Mouse (Mus musculus) midbrain, embryonic 14.5 days (tissue): ENCODE results near the gene Cdkal1. TPM values are rescaled to one million over a fixed set of nuclear protein-coding genes. Genes with fewer than 3 reads are reported as not detected.
A peak's percentile ranks its signal among the peaks of the same experiment; 100 is the strongest.

Source experiments
- ATAC-seq: fragments of 200-750 bp; cut with Nextera tagmentation; 2 replicates; pipeline ENCODE4 v1.8.0; 2017; ENCODE audit warnings: moderate number of reproducible peaks, moderate library complexity; ENCODE audit not compliant: low FRiP score, low TSS enrichment
- DNase-seq: peaks from one replicate; pipeline ENCODE4 v3.0.0-alpha.2; 2015
- H3K27ac ChIP-seq: fragments of 300-500 bp; sonication (generic); replicated peaks from 2 replicates; pipeline ENCODE4 v1.5.1; 2014; ENCODE audit warnings: mild to moderate bottlenecking, low read depth, low read length, moderate library complexity
- H3K27me3 ChIP-seq: fragments of 300-500 bp; sonication (generic); 2 replicates; pipeline ENCODE4 v1.6.1; 2014; ENCODE audit warnings: low read length, control low read depth, mixed read lengths; ENCODE audit not compliant: control insufficient read depth, insufficient read depth
- H3K36me3 ChIP-seq: fragments of 300-500 bp; sonication (generic); 2 replicates; pipeline ENCODE4 v1.6.1; 2014; ENCODE audit warnings: low read length, control low read depth; ENCODE audit not compliant: control insufficient read depth, insufficient read depth
- H3K4me1 ChIP-seq: fragments of 300-500 bp; sonication (generic); 2 replicates; pipeline ENCODE4 v1.6.1; 2014; ENCODE audit warnings: mild to moderate bottlenecking, antibody characterized with exemption, low read length, control low read depth; ENCODE audit not compliant: control insufficient read depth, insufficient read depth
- H3K4me2 ChIP-seq: fragments of 300-500 bp; sonication (generic); 2 replicates; pipeline ENCODE4 v1.6.1; 2014; ENCODE audit warnings: mild to moderate bottlenecking, low read length, moderate library complexity
- H3K4me3 ChIP-seq: fragments of 300-500 bp; sonication (generic); replicated peaks from 2 replicates; pipeline ENCODE4 v1.5.1; 2014; ENCODE audit warnings: low read depth, low read length
- H3K9ac ChIP-seq: fragments of 300-500 bp; sonication (generic); replicated peaks from 2 replicates; pipeline ENCODE4 v1.6.1; 2014; ENCODE audit warnings: mild to moderate bottlenecking, low read length, moderate library complexity
- H3K9me3 ChIP-seq: fragments of 300-500 bp; sonication (generic); 2 replicates; pipeline ENCODE4 v1.6.1; 2016; ENCODE audit warnings: low read length, control low read depth, mixed read lengths; ENCODE audit not compliant: control insufficient read depth
- WGBS: fragments of 180-500 bp; shearing (Covaris S2); extraction: QIAGEN DNeasy Blood & Tissue Kit; methylation state at CpG from one replicate; pipeline ENCODE4 v1.1.7; 2014; 5-methylcytosine and 5-hydroxymethylcytosine counted together
- polyA plus RNA-seq: library from polyadenylated mRNA; unstranded; fragments of >200 nt; fragmentation: Nextera tagmentation; extraction: Ambion mirVana; gene quantifications from 2 replicates; pipeline ENCODE4 v1.2.1, GENCODE M21; 2014

The Cdkal1 gene
- polyA plus RNA-seq, 1 experiment from 2014 or later, result 23.5 TPM

DNA sequence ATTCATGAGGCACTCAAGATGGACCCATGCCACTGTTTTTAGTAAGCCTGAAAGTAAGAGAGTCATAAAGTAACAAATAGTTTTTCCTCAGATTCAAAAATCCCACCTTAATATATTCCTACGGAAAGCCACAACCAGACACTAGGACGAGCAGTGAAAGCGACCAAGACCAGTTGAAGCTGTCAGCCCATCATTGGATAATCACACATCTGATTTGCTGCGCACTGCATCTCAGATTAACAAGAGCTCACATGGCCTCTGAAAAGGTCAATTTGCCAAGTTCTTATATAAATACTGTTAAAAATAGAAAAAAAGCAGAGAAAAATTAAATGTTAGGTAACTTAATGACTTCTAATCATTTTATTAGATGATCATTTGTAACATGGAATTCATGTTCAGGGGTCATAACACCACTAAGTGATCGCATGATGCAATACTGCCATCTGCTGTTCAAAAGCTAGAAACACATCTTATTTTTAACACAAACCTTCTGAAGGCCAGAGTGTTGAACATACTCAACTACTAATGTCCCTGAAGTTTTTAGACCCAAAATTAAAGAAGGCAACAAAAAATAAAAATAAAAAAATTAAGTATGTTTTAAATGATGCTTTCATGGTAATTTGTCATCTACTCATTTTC, 16.9 kb downstream of the Cdkal1 start:
- peaks cover 9% of the 10 kb centered on the region for H3K4me1 ChIP-seq
- ATAC-seq (peak; percentile 46; the same call in 1 of the 2 replicates), DNase-seq (peak; percentile 87)
- 39% methylated on average over 5 of the region's 5 CpGs for WGBS
- no peak overlapping the region for H3K9ac ChIP-seq
- no peak overlapping the region for H3K4me3 ChIP-seq
- H3K27ac ChIP-seq, result no peak overlapping the region
- H3K4me2 ChIP-seq, result no peak overlapping the region
- H3K36me3 ChIP-seq, result peaks cover 8% of the 10 kb centered on the region
- H3K9me3 ChIP-seq, result no peaks in the 10 kb centered on the region
- no peaks in the 10 kb centered on the region for H3K27me3 ChIP-seq

DNA sequence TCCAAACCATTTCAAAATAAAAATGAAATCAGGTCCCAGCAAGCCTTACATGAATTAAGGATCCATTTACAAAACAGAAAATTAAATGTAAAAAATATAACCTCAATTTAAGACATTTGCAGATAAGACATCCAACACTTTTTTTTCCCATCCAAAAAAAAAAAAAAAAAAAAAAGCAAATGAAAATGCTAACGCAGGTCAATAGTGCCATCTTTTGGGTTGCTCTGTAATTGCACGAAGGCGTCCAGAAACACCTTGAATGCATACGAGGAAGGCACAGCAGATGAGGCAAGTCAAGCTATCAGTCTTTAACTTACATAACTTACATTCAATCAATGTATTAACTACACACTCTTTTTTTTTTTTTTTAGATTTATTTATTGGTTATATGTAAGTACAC, 20.3 kb downstream of the Cdkal1 start:
- DNase-seq (peak; percentile 88), ATAC-seq (no peak)
- Histone ChIP-seq H3K9ac (no peak overlapping the region), H3K4me1 (peaks cover 15% of the 10 kb centered on the region), H3K4me2 (no peak overlapping the region), H3K4me3 (no peak overlapping the region), H3K27me3 (no peaks in the 10 kb centered on the region), H3K9me3 (no peaks in the 10 kb centered on the region), H3K36me3 (no peaks in the 10 kb centered on the region), H3K27ac (no peak overlapping the region)
- 37% methylated on average over 4 of the region's 4 CpGs for WGBS

DNA sequence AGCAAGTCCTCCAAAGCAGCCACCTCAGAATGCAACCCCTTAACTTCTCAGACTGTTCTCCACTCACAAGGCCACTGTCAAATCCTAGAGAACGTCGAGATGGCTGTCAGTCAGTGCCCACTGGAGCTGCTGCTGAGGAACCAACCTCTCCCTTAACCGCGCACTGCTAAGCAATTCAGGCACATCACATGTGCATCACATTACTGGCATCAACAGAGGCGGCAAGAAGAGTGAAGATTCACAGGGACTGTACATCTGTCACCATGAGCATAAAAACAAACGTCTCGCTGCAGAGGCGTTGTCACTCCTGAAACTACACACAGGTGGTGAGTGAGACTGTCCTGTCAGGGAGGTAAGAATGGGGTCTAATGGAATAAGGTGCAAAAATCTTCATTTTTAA, 21.7 kb downstream of the Cdkal1 start:
- no peaks in the 10 kb centered on the region for H3K36me3 ChIP-seq
- H3K4me1 ChIP-seq, result peaks cover 15% of the 10 kb centered on the region
- no peak overlapping the region for H3K9ac ChIP-seq
- ATAC-seq (no peak), DNase-seq (no peak)
- H3K9me3 ChIP-seq, result no peaks in the 10 kb centered on the region
- 56% methylated on average over 8 of the region's 8 CpGs for WGBS
- no peak overlapping the region for H3K4me3 ChIP-seq
- no peak overlapping the region for H3K4me2 ChIP-seq
- no peaks in the 10 kb centered on the region for H3K27me3 ChIP-seq
- H3K27ac ChIP-seq, result peak overlapping the region; percentile 63

GRCm38 (mm10) chr13:29831126-29831525, 24.3 kb downstream of the Cdkal1 start:
- no peak overlapping the region for H3K27ac ChIP-seq
- H3K27me3 ChIP-seq, result no peaks in the 10 kb centered on the region
- no peak overlapping the region for H3K4me2 ChIP-seq
- H3K4me3 ChIP-seq, result no peak overlapping the region
- DNase-seq, result no peak
- no peak overlapping the region for H3K9ac ChIP-seq
- no peaks in the 10 kb centered on the region for H3K36me3 ChIP-seq
- no peaks in the 10 kb centered on the region for H3K9me3 ChIP-seq
- WGBS, result 87% methylated on average over 4 of the region's 4 CpGs
- peaks cover 20% of the 10 kb centered on the region for H3K4me1 ChIP-seq
- no peak for ATAC-seq

DNA sequence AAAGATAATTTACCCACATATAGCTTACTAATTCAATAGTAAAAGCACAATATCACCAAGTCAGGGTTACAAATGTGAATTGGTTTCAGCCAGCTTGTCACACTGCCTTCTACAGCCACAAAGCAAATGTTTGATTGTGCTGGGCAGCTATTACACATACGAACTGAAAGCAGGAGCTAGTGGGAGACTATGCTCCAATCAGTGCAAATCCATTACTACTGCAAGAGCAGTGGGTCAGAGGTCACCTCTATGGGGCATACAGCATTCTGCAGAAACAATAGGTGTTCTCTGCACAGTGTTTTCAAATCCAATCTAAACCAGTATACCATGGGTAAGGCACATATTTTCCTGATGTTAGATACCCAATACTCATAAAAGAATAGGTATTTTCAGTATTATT, 27.4 kb downstream of the Cdkal1 start:
- Histone ChIP-seq H3K27me3 (no peaks in the 10 kb centered on the region), H3K4me1 (peaks cover 14% of the 10 kb centered on the region), H3K9ac (no peak overlapping the region), H3K36me3 (no peaks in the 10 kb centered on the region), H3K4me2 (no peak overlapping the region), H3K4me3 (no peak overlapping the region), H3K9me3 (no peaks in the 10 kb centered on the region), H3K27ac (no peak overlapping the region)
- WGBS, result 22% methylated on average over 1 of the region's 1 CpGs
- ATAC-seq (no peak), DNase-seq (no peak)

GRCm38 (mm10) chr13:29826469-29826868, 29.0 kb downstream of the Cdkal1 start:
- no peak for ATAC-seq
- no peak overlapping the region for H3K9ac ChIP-seq

GRCm38 (mm10) chr13:29826041-29826440, 29.4 kb downstream of the Cdkal1 start:
- H3K9me3 ChIP-seq, result no peaks in the 10 kb centered on the region
- DNase-seq, result peak; percentile 58
- H3K27ac ChIP-seq, result 0 out of 2 replicates have a peak overlapping the region, but pooled peaks have one; percentile 28
- H3K4me2 ChIP-seq, result no peak overlapping the region
- H3K9ac ChIP-seq, result no peak overlapping the region
- H3K27me3 ChIP-seq, result no peaks in the 10 kb centered on the region
- ATAC-seq, result no peak
- H3K36me3 ChIP-seq, result no peaks in the 10 kb centered on the region
- peaks cover 13% of the 10 kb centered on the region for H3K4me1 ChIP-seq
- H3K4me3 ChIP-seq, result no peak overlapping the region

More at GRCm38 (mm10) chr13:29826469-29826868, 29.0 kb downstream of the Cdkal1 start:
- H3K4me1 ChIP-seq, result peaks cover 13% of the 10 kb centered on the region
- no peak for DNase-seq
- H3K9me3 ChIP-seq, result no peaks in the 10 kb centered on the region
- H3K27ac ChIP-seq, result no peak overlapping the region
- 36% methylated on average over 2 of the region's 2 CpGs for WGBS
- H3K4me3 ChIP-seq, result no peak overlapping the region
- no peaks in the 10 kb centered on the region for H3K27me3 ChIP-seq
- H3K36me3 ChIP-seq, result no peaks in the 10 kb centered on the region
- H3K4me2 ChIP-seq, result no peak overlapping the region

DNA sequence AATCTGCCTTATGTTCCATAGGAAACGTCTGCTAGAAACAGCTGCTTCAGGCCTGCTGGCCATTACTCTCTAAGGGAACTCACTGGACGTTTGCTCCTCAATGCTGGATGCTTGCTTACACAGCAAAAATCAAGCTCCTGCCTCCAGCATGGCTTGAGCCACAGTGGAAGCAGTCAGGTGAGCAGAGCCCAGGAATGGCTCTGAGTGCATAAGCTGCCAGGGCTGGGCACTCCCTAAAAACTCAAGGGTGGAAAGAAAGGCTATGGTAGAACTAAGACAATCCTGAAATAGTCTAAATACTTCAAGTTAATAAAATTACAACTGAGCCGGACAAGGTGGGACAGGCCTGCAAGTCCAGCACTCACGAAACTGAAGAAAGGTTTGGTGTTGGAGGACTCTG, 30.7 kb downstream of the Cdkal1 start:
- Histone ChIP-seq H3K27ac (no peak overlapping the region), H3K9ac (no peak overlapping the region), H3K36me3 (no peaks in the 10 kb centered on the region), H3K27me3 (no peaks in the 10 kb centered on the region), H3K4me2 (no peak overlapping the region), H3K4me1 (peaks cover 13% of the 10 kb centered on the region), H3K9me3 (no peaks in the 10 kb centered on the region), H3K4me3 (no peak overlapping the region)
- WGBS, result 82% methylated on average over 4 of the region's 4 CpGs
- no peak for DNase-seq
- ATAC-seq, result no peak

DNA sequence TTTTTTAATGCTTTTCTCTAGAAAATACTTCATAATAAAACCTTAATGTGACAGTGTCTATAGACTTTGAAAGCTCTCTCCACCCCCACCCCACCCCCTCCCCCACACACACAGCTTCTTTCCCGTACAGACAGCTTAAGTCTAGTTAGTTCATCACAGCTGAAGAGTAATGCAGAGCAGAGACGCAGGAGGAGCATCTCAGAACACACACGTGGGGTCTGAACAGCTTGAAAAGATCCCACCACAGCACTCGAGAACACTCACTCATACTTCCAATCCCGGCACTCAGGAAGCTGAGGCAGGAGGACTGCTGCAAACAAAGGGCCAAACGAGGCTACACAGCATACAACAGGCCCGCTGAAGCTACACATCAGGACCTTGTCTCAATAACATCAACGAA, 31.1 kb downstream of the Cdkal1 start:
- ATAC-seq, result 0 out of 2 replicates have a peak, but pooled peaks have one; percentile 21
- Histone ChIP-seq H3K27me3 (no peaks in the 10 kb centered on the region), H3K4me1 (peaks cover 13% of the 10 kb centered on the region), H3K27ac (peak overlapping the region; percentile 56; the same call in 1 of the 2 replicates), H3K36me3 (no peaks in the 10 kb centered on the region), H3K4me3 (no peak overlapping the region), H3K9ac (no peak overlapping the region), H3K4me2 (no peak overlapping the region), H3K9me3 (no peaks in the 10 kb centered on the region)
- 74% methylated on average over 8 of the region's 8 CpGs for WGBS
- DNase-seq, result no peak
